Mouse (Mus musculus) erythroblast, embryonic 14.5 days (primary cell): ENCODE measurements around the gene Hspb9. TPM values are rescaled to one million over a fixed set of nuclear protein-coding genes. Genes with fewer than 3 reads are reported as not detected.

Experiments
- H3K27me3 ChIP-seq: 2 replicates; pipeline ENCODE4 v1.6.1; 2012; ENCODE audit warnings: inconsistent platforms; ENCODE audit not compliant: control insufficient read depth
- H3K36me3 ChIP-seq: 2 replicates; pipeline ENCODE4 v1.6.1; 2012; ENCODE audit warnings: mild to moderate bottlenecking, inconsistent platforms; ENCODE audit not compliant: control insufficient read depth
- H3K4me1 ChIP-seq: 2 replicates; pipeline ENCODE4 v1.6.1; 2012; ENCODE audit warnings: inconsistent platforms; ENCODE audit not compliant: control insufficient read depth
- H3K4me3 ChIP-seq: replicated peaks from 2 replicates; pipeline ENCODE3; 2012; ENCODE audit warnings: moderate library complexity, mild to moderate bottlenecking, inconsistent platforms
- H3K9me3 ChIP-seq: 2 replicates; pipeline ENCODE4 v1.6.1; 2012; ENCODE audit warnings: low read length, inconsistent platforms, mixed read lengths; ENCODE audit not compliant: control insufficient read depth
- GATA1 ChIP-seq: IDR thresholded peaks from 2 replicates; pipeline ENCODE4 v1.6.1; 2012; ENCODE audit warnings: low read length, inconsistent platforms, mixed read lengths
- TAL1 ChIP-seq: IDR thresholded peaks from 3 replicates; pipeline ENCODE4 v1.6.1; 2012; ENCODE audit warnings: low read length, inconsistent platforms, mixed read lengths
- polyA plus RNA-seq: library from polyadenylated mRNA; stranded (reverse); fragments of >175 nt; gene quantifications from 2 replicates; pipeline ENCODE4 v1.2.3, GENCODE M21; 2012

The Hspb9 gene
- polyA plus RNA-seq: not detected in 2 replicates

GRCm38 (mm10) chr11:100713735-100714533, at the start of gene Hspb9:
Hspb9 (plus strand) TSS chr11:100713850.
- TF ChIP-seq TAL1 (no peak), GATA1 (peak; percentile 31; the same call in 1 of the 2 replicates)
- Histone ChIP-seq H3K4me1 (peaks cover 50% of the 10 kb centered on the region), H3K4me3 (peak within 1 kb of the TSS; percentile 61), H3K36me3 (peaks cover 76% of the 10 kb centered on the region), H3K9me3 (no peaks in the 10 kb centered on the region), H3K27me3 (no peaks in the 10 kb centered on the region)

GRCm38 (mm10) chr11:100671049-100671448, 42.6 kb upstream of the Hspb9 start:
- Histone ChIP-seq H3K4me3 (no peak overlapping the region), H3K36me3 (no peaks in the 10 kb centered on the region), H3K9me3 (no peaks in the 10 kb centered on the region), H3K4me1 (no peaks in the 10 kb centered on the region), H3K27me3 (peaks cover 27% of the 10 kb centered on the region)
- no peak for TF ChIP-seq TAL1
- no peak for TF ChIP-seq GATA1

- H3K9me3 ChIP-seq: no peaks in the 10 kb centered on the region
- H3K36me3 ChIP-seq: no peaks in the 10 kb centered on the region
- H3K4me3 ChIP-seq: no peak overlapping the region
- peaks cover 30% of the 10 kb centered on the region for H3K27me3 ChIP-seq
- TF ChIP-seq GATA1: no peak
- no peak for TF ChIP-seq TAL1
- no peaks in the 10 kb centered on the region for H3K4me1 ChIP-seq
Measured at GRCm38 (mm10) chr11:100671956-100672355, 41.7 kb upstream of the Hspb9 start.

GRCm38 (mm10) chr11:100673169-100673568, 40.5 kb upstream of the Hspb9 start:
- Histone ChIP-seq H3K27me3 (peaks cover 33% of the 10 kb centered on the region), H3K4me3 (no peak overlapping the region), H3K9me3 (no peaks in the 10 kb centered on the region), H3K4me1 (no peaks in the 10 kb centered on the region), H3K36me3 (no peaks in the 10 kb centered on the region)
- TF ChIP-seq GATA1 (no peak), TAL1 (no peak)

GRCm38 (mm10) chr11:100677810-100678209, 35.8 kb upstream of the Hspb9 start:
- H3K27me3 ChIP-seq: peaks cover 25% of the 10 kb centered on the region
- TF ChIP-seq TAL1: no peak
- no peak for TF ChIP-seq GATA1
- H3K36me3 ChIP-seq: no peaks in the 10 kb centered on the region
- no peak overlapping the region for H3K4me3 ChIP-seq
- H3K4me1 ChIP-seq: no peaks in the 10 kb centered on the region; the same call in 1 of the 2 replicates
- H3K9me3 ChIP-seq: no peaks in the 10 kb centered on the region

- H3K27me3 ChIP-seq: peaks cover 6% of the 10 kb centered on the region
- H3K4me3 ChIP-seq: no peak overlapping the region
- no peaks in the 10 kb centered on the region; the same call in 1 of the 2 replicates for H3K4me1 ChIP-seq
- no peak for TF ChIP-seq GATA1
- TF ChIP-seq TAL1: no peak
- no peaks in the 10 kb centered on the region for H3K36me3 ChIP-seq
- no peaks in the 10 kb centered on the region for H3K9me3 ChIP-seq
Measured at GRCm38 (mm10) chr11:100681826-100682225, 31.8 kb upstream of the Hspb9 start.

GRCm38 (mm10) chr11:100682526-100682925, 31.1 kb upstream of the Hspb9 start:
- Histone ChIP-seq H3K27me3 (peaks cover 4% of the 10 kb centered on the region), H3K36me3 (no peaks in the 10 kb centered on the region)
- TF ChIP-seq GATA1 (no peak), TAL1 (no peak)

GRCm38 (mm10) chr11:100684084-100684483, 29.6 kb upstream of the Hspb9 start:
- H3K4me3 ChIP-seq: no peak overlapping the region
- no peaks in the 10 kb centered on the region; the same call in 1 of the 2 replicates for H3K4me1 ChIP-seq
- no peaks in the 10 kb centered on the region for H3K9me3 ChIP-seq
- peaks cover 2% of the 10 kb centered on the region; the same call in 1 of the 2 replicates for H3K27me3 ChIP-seq
- H3K36me3 ChIP-seq: no peaks in the 10 kb centered on the region
- no peak for TF ChIP-seq GATA1
- no peak for TF ChIP-seq TAL1

More at GRCm38 (mm10) chr11:100682526-100682925, 31.1 kb upstream of the Hspb9 start:
- Histone ChIP-seq H3K4me3 (no peak overlapping the region), H3K4me1 (no peaks in the 10 kb centered on the region; the same call in 1 of the 2 replicates), H3K9me3 (no peaks in the 10 kb centered on the region)

- Histone ChIP-seq H3K4me3 (no peak overlapping the region), H3K4me1 (no peaks in the 10 kb centered on the region; the same call in 1 of the 2 replicates), H3K27me3 (peaks cover 5% of the 10 kb centered on the region; the same call in 1 of the 2 replicates), H3K36me3 (no peaks in the 10 kb centered on the region), H3K9me3 (no peaks in the 10 kb centered on the region)
- TF ChIP-seq TAL1 (no peak), GATA1 (no peak)
Measured at GRCm38 (mm10) chr11:100685371-100685770, 28.3 kb upstream of the Hspb9 start.
